Mouse (Mus musculus) myocyte (in vitro differentiated cells): ENCODE results near the gene Fbxl14. TPM values are rescaled to one million over a fixed set of nuclear protein-coding genes. Genes with fewer than 3 reads are reported as not detected.

Experiments
- H3K27me3 ChIP-seq: one replicate; pipeline ENCODE4 v1.6.1; 2011; ENCODE audit not compliant: control insufficient read depth, insufficient read depth, insufficient read length
- H3K36me3 ChIP-seq: one replicate; pipeline ENCODE4 v1.6.1; 2011; ENCODE audit not compliant: control insufficient read depth, insufficient read depth
- H3K4me2 ChIP-seq: one replicate; pipeline ENCODE4 v1.6.1; 2011; ENCODE audit warnings: low read depth, control low read depth
- H3K4me3 ChIP-seq: one replicate; pipeline ENCODE4 v1.5.1; 2011; ENCODE audit warnings: mild to moderate bottlenecking, control low read depth, moderate library complexity
- H3K79me2 ChIP-seq: one replicate; pipeline ENCODE4 v1.6.1; 2011; ENCODE audit not compliant: control insufficient read depth, insufficient read depth
- H3ac ChIP-seq: one replicate; pipeline ENCODE4 v1.6.1; 2011; ENCODE audit not compliant: control insufficient read depth, insufficient read length
- CEBPB ChIP-seq: IDR thresholded peaks from 2 replicates; pipeline ENCODE4 v1.6.1; 2011; ENCODE audit warnings: mild to moderate bottlenecking, moderate library complexity; ENCODE audit not compliant: poor library complexity, insufficient read depth, severe bottlenecking
- E2F4 ChIP-seq: IDR thresholded peaks from one replicate; pipeline ENCODE4 v1.6.1; 2011; ENCODE audit warnings: mild to moderate bottlenecking, control low read depth, moderate library complexity; ENCODE audit not compliant: insufficient read depth
- MAX ChIP-seq: IDR thresholded peaks from one replicate; pipeline ENCODE4 v1.6.1; 2011; ENCODE audit warnings: low read depth, mild to moderate bottlenecking, control low read depth
- MYOD1 ChIP-seq, 3 experiments: IDR thresholded peaks; one replicate each; pipeline ENCODE4 v1.6.1; 2011; ENCODE audit warnings: control low read depth in 2 of 3, low read depth in 2 of 3, mild to moderate bottlenecking in 2 of 3, moderate library complexity in 1 of 3; ENCODE audit not compliant: insufficient read length in 2 of 3, control insufficient read depth in 1 of 3
- MYOG ChIP-seq, 3 experiments: IDR thresholded peaks; one replicate each; pipeline ENCODE4 v1.6.1; 2011; ENCODE audit warnings: control low read depth in 2 of 3, low read depth in 2 of 3, mild to moderate bottlenecking in 2 of 3; ENCODE audit not compliant: insufficient read length in 2 of 3, control insufficient read depth in 1 of 3, insufficient read depth in 1 of 3
- POLR2A ChIP-seq: IDR thresholded peaks from one replicate; pipeline ENCODE4 v1.6.1; 2011; ENCODE audit warnings: low read depth, mild to moderate bottlenecking, control low read depth, moderate library complexity; ENCODE audit not compliant: insufficient read length
- POLR2AphosphoS2 ChIP-seq: IDR thresholded peaks from one replicate; pipeline ENCODE4 v1.6.1; 2011; ENCODE audit warnings: low read depth, control low read depth; ENCODE audit not compliant: insufficient read length
- REST ChIP-seq: IDR thresholded peaks from one replicate; pipeline ENCODE4 v1.6.1; 2011; ENCODE audit warnings: mild to moderate bottlenecking, control low read depth, moderate library complexity; ENCODE audit not compliant: insufficient read depth, insufficient read length
- SRF ChIP-seq: IDR thresholded peaks from one replicate; pipeline ENCODE4 v1.6.1; 2011; ENCODE audit warnings: low read depth; ENCODE audit not compliant: control insufficient read depth, insufficient read length
- TCF12 ChIP-seq: IDR thresholded peaks from one replicate; pipeline ENCODE4 v1.6.1; 2011; ENCODE audit warnings: mild to moderate bottlenecking, control low read depth; ENCODE audit not compliant: poor library complexity, insufficient read depth, severe bottlenecking
- TCF3 ChIP-seq: IDR thresholded peaks from one replicate; pipeline ENCODE4 v1.6.1; 2011; ENCODE audit warnings: low read depth, control low read depth; ENCODE audit not compliant: insufficient read length
- USF1 ChIP-seq: IDR thresholded peaks from one replicate; pipeline ENCODE4 v1.6.1; 2011; ENCODE audit warnings: low read depth, mild to moderate bottlenecking, control low read depth, moderate library complexity
- polyA plus RNA-seq: library from polyadenylated mRNA; unstranded; fragments of >200 nt; fragmentation: generic; extraction: Trizol; gene quantifications from one replicate; pipeline ENCODE4 v1.2.1, GENCODE M21; 2012; ENCODE audit warnings: missing spikeins

The Fbxl14 gene
- polyA plus RNA-seq, 1 experiment = 13.1 TPM

- Histone ChIP-seq H3K4me2 (no peak overlapping the region), H3K27me3 (peaks cover 15% of the 10 kb centered on the region), H3K36me3 (no peaks in the 10 kb centered on the region), H3K79me2 (no peaks in the 10 kb centered on the region), H3K4me3 (no peak overlapping the region), H3ac (no peak overlapping the region)
- no peak for TF ChIP-seq TCF12
- no peak for TF ChIP-seq REST
- no peak for TF ChIP-seq E2F4
- TF ChIP-seq SRF = no peak
- TF ChIP-seq TCF3 = no peak
- TF ChIP-seq MYOD1 (IDR thresholded peaks at IDR 0.05; ENCODE audit: control insufficient read depth in 1 of 3, insufficient read length in 2 of 3, low read depth in 2 of 3) = no peak
Measured at GRCm38 (mm10) chr6:119466161-119466560, 13.3 kb upstream of the Fbxl14 start.

GRCm38 (mm10) chr6:119466921-119467784 is 12.3 kb upstream of the Fbxl14 start:
- Histone ChIP-seq H3K4me3 (no peak overlapping the region), H3K36me3 (no peaks in the 10 kb centered on the region), H3ac (no peak overlapping the region), H3K27me3 (peaks cover 15% of the 10 kb centered on the region), H3K79me2 (no peaks in the 10 kb centered on the region), H3K4me2 (no peak overlapping the region)
- TF ChIP-seq REST = no peak
- TF ChIP-seq TCF3 = no peak
- no peak for TF ChIP-seq E2F4
- TF ChIP-seq POLR2AphosphoS2 = no peak
- no peak for TF ChIP-seq TCF12
- no peak for TF ChIP-seq MYOD1 (IDR thresholded peaks at IDR 0.05; ENCODE audit: control insufficient read depth in 1 of 3, insufficient read length in 2 of 3, low read depth in 2 of 3)
- TF ChIP-seq MAX = no peak
- no peak for TF ChIP-seq POLR2A
- TF ChIP-seq SRF = no peak
- TF ChIP-seq USF1 = no peak
- no peak for TF ChIP-seq MYOG (IDR thresholded peaks at IDR 0.05; ENCODE audit: control insufficient read depth in 1 of 3, insufficient read depth in 1 of 3, insufficient read length in 2 of 3, low read depth in 2 of 3)

- TF ChIP-seq TCF3 = no peak
- TF ChIP-seq MYOD1 (IDR thresholded peaks at IDR 0.05; ENCODE audit: control insufficient read depth in 1 of 3, insufficient read length in 2 of 3, low read depth in 2 of 3) = no peak
- TF ChIP-seq MYOG (IDR thresholded peaks at IDR 0.05; ENCODE audit: control insufficient read depth in 1 of 3, insufficient read depth in 1 of 3, insufficient read length in 2 of 3, low read depth in 2 of 3) = no peak
- no peak for TF ChIP-seq POLR2AphosphoS2
- no peak for TF ChIP-seq CEBPB
- TF ChIP-seq REST = no peak
- no peaks in the 10 kb centered on the region for H3K36me3 ChIP-seq
- peaks cover 12% of the 10 kb centered on the region for H3K27me3 ChIP-seq
Measured at GRCm38 (mm10) chr6:119467785-119468059, 11.7 kb upstream of the Fbxl14 start.

GRCm38 (mm10) chr6:119470777-119471176 is 8.7 kb upstream of the Fbxl14 start:
- peaks cover 4% of the 10 kb centered on the region for H3K27me3 ChIP-seq
- H3K4me2 ChIP-seq = no peak overlapping the region
- no peaks in the 10 kb centered on the region for H3K79me2 ChIP-seq
- no peaks in the 10 kb centered on the region for H3K36me3 ChIP-seq
- no peak for TF ChIP-seq MYOD1 (IDR thresholded peaks at IDR 0.05; ENCODE audit: control insufficient read depth in 1 of 3, insufficient read length in 2 of 3, low read depth in 2 of 3)
- TF ChIP-seq E2F4 = no peak
- TF ChIP-seq MAX = no peak
- no peak for TF ChIP-seq POLR2A
- no peak for TF ChIP-seq USF1
- TF ChIP-seq TCF12 = no peak
- TF ChIP-seq POLR2AphosphoS2 = no peak
- no peak for TF ChIP-seq TCF3
- TF ChIP-seq CEBPB = no peak
- no peak for TF ChIP-seq SRF
- no peak for TF ChIP-seq REST
- no peak for TF ChIP-seq MYOG (IDR thresholded peaks at IDR 0.05; ENCODE audit: control insufficient read depth in 1 of 3, insufficient read depth in 1 of 3, insufficient read length in 2 of 3, low read depth in 2 of 3)
- no peak overlapping the region for H3ac ChIP-seq
- no peak overlapping the region for H3K4me3 ChIP-seq

More at GRCm38 (mm10) chr6:119467785-119468059, 11.7 kb upstream of the Fbxl14 start:
- H3K79me2 ChIP-seq = no peaks in the 10 kb centered on the region
- H3K4me2 ChIP-seq = no peak overlapping the region
- H3K4me3 ChIP-seq = no peak overlapping the region
- H3ac ChIP-seq = no peak overlapping the region

- Histone ChIP-seq H3K4me2 (no peak overlapping the region), H3K79me2 (no peaks in the 10 kb centered on the region), H3K36me3 (no peaks in the 10 kb centered on the region), H3ac (no peak overlapping the region), H3K27me3 (peaks cover 4% of the 10 kb centered on the region), H3K4me3 (no peak overlapping the region)
- TF ChIP-seq MAX = no peak
- no peak for TF ChIP-seq TCF12
- TF ChIP-seq REST = no peak
- no peak for TF ChIP-seq POLR2A
- no peak for TF ChIP-seq E2F4
- TF ChIP-seq POLR2AphosphoS2 = no peak
- no peak for TF ChIP-seq CEBPB
- TF ChIP-seq USF1 = no peak
- TF ChIP-seq MYOD1 (IDR thresholded peaks at IDR 0.05; ENCODE audit: control insufficient read depth in 1 of 3, insufficient read length in 2 of 3, low read depth in 2 of 3) = no peak
- TF ChIP-seq MYOG (IDR thresholded peaks at IDR 0.05; ENCODE audit: control insufficient read depth in 1 of 3, insufficient read depth in 1 of 3, insufficient read length in 2 of 3, low read depth in 2 of 3) = no peak
- TF ChIP-seq TCF3 = no peak
- TF ChIP-seq SRF = no peak
Measured at GRCm38 (mm10) chr6:119472135-119472534, 7.3 kb upstream of the Fbxl14 start.
